Mouse (Mus musculus): ENCODE data around the gene Sowaha. TPM values are rescaled to one million over a fixed set of nuclear protein-coding genes. Genes with fewer than 3 reads are reported as not detected.

Sowaha gene
- total RNA-seq, 1 experiment = 0.13 TPM

GRCm38 (mm10) chr11:53430670-53431346, 49.3 kb downstream of the Sowaha start, which contains the start of the genes Uqcrq and Gdf9:
Gene Uqcrq (minus strand): TSS chr11:53430831.
Gene Gdf9 (plus strand): TSS chr11:53431023.
- peak within 1 kb of the TSS; percentile 86 for H3K27ac ChIP-seq (ENCODE audit: insufficient read depth, low read depth, low read length, poor library complexity, severe bottlenecking)
- H3K9me3 ChIP-seq (ENCODE audit: control insufficient read depth, insufficient read depth, low read depth, low read length) = no peaks in the 10 kb centered on the region
- H3K9ac ChIP-seq (ENCODE audit: insufficient read depth, low read depth, low read length, poor library complexity, severe bottlenecking) = peak within 1 kb of the TSS; percentile 97
- H3K4me3 ChIP-seq (ENCODE audit: insufficient read depth in 1 of 2, low read depth in 1 of 2, low read length in 2 of 2, poor library complexity in 1 of 2, severe bottlenecking in 1 of 2) = peak within 1 kb of the TSS; percentile 77 to 91
- TF ChIP-seq CHD2 (IDR thresholded peaks at IDR 0.05; ENCODE audit: low read depth, low read length) (no peak), ZC3H11A (IDR thresholded peaks at IDR 0.05; ENCODE audit: borderline replicate concordance, low read depth, low read length) (no peak), MAFK (IDR thresholded peaks at IDR 0.05; ENCODE audit: insufficient read depth, low read depth, low read length) (no peak), ZNF384 (IDR thresholded peaks at IDR 0.05; ENCODE audit: low read depth, low read length) (peak; percentile 97), HCFC1 (IDR thresholded peaks at IDR 0.05; ENCODE audit: borderline replicate concordance, insufficient read depth, low read length) (peak; percentile 71; the same call in 1 of the 2 replicates)
- DNase-seq (ENCODE audit: low read depth, low spot score) = peak; percentile 100
- in situ Hi-C loops (cut with MboI; ENCODE audit: low sequenced_read_pairs in 2 of 2, unreplicated experiment in 2 of 2) = no loop called here
- peaks cover 0 to 5% of the 10 kb centered on the region in 2 experiments; a peak in 3 of 4 replicates for H3K4me1 ChIP-seq (ENCODE audit: control insufficient read depth in 2 of 2, insufficient read depth in 2 of 2, low read length in 2 of 2, poor library complexity in 1 of 2)
- peaks cover 5% of the 10 kb centered on the region for H3K36me3 ChIP-seq (ENCODE audit: control insufficient read depth, insufficient read depth, low read length, poor library complexity, severe bottlenecking)

DNA sequence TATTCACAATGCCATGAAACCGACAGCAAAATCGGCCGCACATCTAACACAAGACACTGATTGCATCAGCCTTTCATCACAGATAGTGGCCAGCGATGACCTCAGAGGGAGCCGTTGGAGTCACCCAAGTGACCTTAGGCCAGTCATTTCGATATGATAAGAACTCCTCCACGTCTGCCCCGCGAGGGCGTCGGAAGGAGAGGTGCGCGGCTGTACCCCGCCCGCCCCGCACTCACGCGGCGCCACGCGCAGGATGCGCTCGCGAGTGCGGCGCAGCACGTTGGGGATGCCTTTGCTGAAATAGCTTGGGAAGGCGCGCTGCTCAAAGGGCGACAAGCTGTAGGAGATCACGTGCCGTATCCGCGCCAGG, 49.8 kb downstream of the Sowaha start:
- H3K9ac ChIP-seq (ENCODE audit: insufficient read depth, low read depth, low read length, poor library complexity, severe bottlenecking) = peak overlapping the region; percentile 97
- peak overlapping the region; percentile 86 for H3K27ac ChIP-seq (ENCODE audit: insufficient read depth, low read depth, low read length, poor library complexity, severe bottlenecking)
- TF ChIP-seq CHD2 (IDR thresholded peaks at IDR 0.05; ENCODE audit: low read depth, low read length) = no peak
- TF ChIP-seq ZNF384 (IDR thresholded peaks at IDR 0.05; ENCODE audit: low read depth, low read length) = no peak
- TF ChIP-seq MAFK (IDR thresholded peaks at IDR 0.05; ENCODE audit: insufficient read depth, low read depth, low read length) = no peak
- no peak for TF ChIP-seq HCFC1 (IDR thresholded peaks at IDR 0.05; ENCODE audit: borderline replicate concordance, insufficient read depth, low read length)
- no peak for TF ChIP-seq ZC3H11A (IDR thresholded peaks at IDR 0.05; ENCODE audit: borderline replicate concordance, low read depth, low read length)
- peaks cover 5% of the 10 kb centered on the region for H3K36me3 ChIP-seq (ENCODE audit: control insufficient read depth, insufficient read depth, low read length, poor library complexity, severe bottlenecking)
- in situ Hi-C loops (cut with MboI; ENCODE audit: low sequenced_read_pairs in 2 of 2, unreplicated experiment in 2 of 2) = no loop called here
- no peaks in the 10 kb centered on the region for H3K9me3 ChIP-seq (ENCODE audit: control insufficient read depth, insufficient read depth, low read depth, low read length)
- no peak for DNase-seq (ENCODE audit: low read depth, low spot score)
- peaks cover 0 to 4% of the 10 kb centered on the region in 2 experiments; a peak in 2 of 4 replicates for H3K4me1 ChIP-seq (ENCODE audit: control insufficient read depth in 2 of 2, insufficient read depth in 2 of 2, low read length in 2 of 2, poor library complexity in 1 of 2)
- peak overlapping the region; percentile 77 to 91 for H3K4me3 ChIP-seq (ENCODE audit: insufficient read depth in 1 of 2, low read depth in 1 of 2, low read length in 2 of 2, poor library complexity in 1 of 2, severe bottlenecking in 1 of 2)

GRCm38 (mm10) chr11:53429182-53429581, 50.9 kb downstream of the Sowaha start:
- TF ChIP-seq HCFC1 (IDR thresholded peaks at IDR 0.05; ENCODE audit: borderline replicate concordance, insufficient read depth, low read length) (no peak), ZNF384 (IDR thresholded peaks at IDR 0.05; ENCODE audit: low read depth, low read length) (0 out of 2 replicates have a peak, but pooled peaks have one; percentile 23)
- peak overlapping the region; percentile 97 for H3K9ac ChIP-seq (ENCODE audit: insufficient read depth, low read depth, low read length, poor library complexity, severe bottlenecking)
- H3K9me3 ChIP-seq (ENCODE audit: control insufficient read depth, insufficient read depth, low read depth, low read length) = no peaks in the 10 kb centered on the region
- peaks cover 0 to 1% of the 10 kb centered on the region in 2 experiments; a peak in 2 of 4 replicates for H3K4me1 ChIP-seq (ENCODE audit: control insufficient read depth in 2 of 2, insufficient read depth in 2 of 2, low read length in 2 of 2, poor library complexity in 1 of 2)
- H3K27ac ChIP-seq (ENCODE audit: insufficient read depth, low read depth, low read length, poor library complexity, severe bottlenecking) = no peak overlapping the region
- H3K36me3 ChIP-seq (ENCODE audit: control insufficient read depth, insufficient read depth, low read length, poor library complexity, severe bottlenecking) = peaks cover 5% of the 10 kb centered on the region
- DNase-seq (ENCODE audit: low read depth, low spot score) = no peak
- peak overlapping the region; percentile 77 to 91 for H3K4me3 ChIP-seq (ENCODE audit: insufficient read depth in 1 of 2, low read depth in 1 of 2, low read length in 2 of 2, poor library complexity in 1 of 2, severe bottlenecking in 1 of 2)
- in situ Hi-C loops (cut with MboI; ENCODE audit: low sequenced_read_pairs in 2 of 2, unreplicated experiment in 2 of 2) = no loop called here

DNA sequence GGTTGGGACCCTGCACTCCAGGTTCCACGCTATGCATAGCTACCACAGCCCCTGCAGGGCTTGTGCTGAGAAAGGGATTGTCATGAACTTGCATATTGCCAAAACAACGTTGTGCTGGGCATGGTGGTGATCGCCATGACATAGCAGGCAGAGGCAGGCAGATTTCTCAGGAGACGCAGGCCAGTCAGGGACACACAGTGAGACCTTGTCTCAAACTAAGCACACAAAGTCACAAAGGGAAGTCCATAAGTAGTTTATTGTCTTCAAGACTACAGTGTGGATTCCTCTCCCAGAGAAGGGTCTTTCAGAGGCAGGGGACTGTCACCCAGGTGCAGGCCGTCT, 51.4 kb downstream of the Sowaha start:
- no peak overlapping the region for H3K9ac ChIP-seq (ENCODE audit: insufficient read depth, low read depth, low read length, poor library complexity, severe bottlenecking)
- no peak for DNase-seq (ENCODE audit: low read depth, low spot score)

More for the DNA sequence above, 51.4 kb downstream of the Sowaha start:
- Histone ChIP-seq H3K4me3 (ENCODE audit: insufficient read depth in 1 of 2, low read depth in 1 of 2, low read length in 2 of 2, poor library complexity in 1 of 2, severe bottlenecking in 1 of 2) (no peak overlapping the region), H3K27ac (ENCODE audit: insufficient read depth, low read depth, low read length, poor library complexity, severe bottlenecking) (no peak overlapping the region), H3K9me3 (ENCODE audit: control insufficient read depth, insufficient read depth, low read depth, low read length) (no peaks in the 10 kb centered on the region), H3K4me1 (ENCODE audit: control insufficient read depth in 2 of 2, insufficient read depth in 2 of 2, low read length in 2 of 2, poor library complexity in 1 of 2) (peaks cover 0 to 1% of the 10 kb centered on the region in 2 experiments; a peak in 2 of 4 replicates), H3K36me3 (ENCODE audit: control insufficient read depth, insufficient read depth, low read length, poor library complexity, severe bottlenecking) (peaks cover 5% of the 10 kb centered on the region)
- in situ Hi-C loops (cut with MboI; ENCODE audit: low sequenced_read_pairs in 2 of 2, unreplicated experiment in 2 of 2) = no loop called here
- no peak for TF ChIP-seq CHD2 (IDR thresholded peaks at IDR 0.05; ENCODE audit: low read depth, low read length)
- no peak for TF ChIP-seq HCFC1 (IDR thresholded peaks at IDR 0.05; ENCODE audit: borderline replicate concordance, insufficient read depth, low read length)
- no peak for TF ChIP-seq ZNF384 (IDR thresholded peaks at IDR 0.05; ENCODE audit: low read depth, low read length)
- no peak for TF ChIP-seq ZC3H11A (IDR thresholded peaks at IDR 0.05; ENCODE audit: borderline replicate concordance, low read depth, low read length)
- no peak for TF ChIP-seq MAFK (IDR thresholded peaks at IDR 0.05; ENCODE audit: insufficient read depth, low read depth, low read length)

Data from ES-E14 (cell line).